Mouse (Mus musculus) heart, postnatal 10 days (tissue): ENCODE results near the gene Olfr362. TPM values are rescaled to one million over a fixed set of nuclear protein-coding genes. Genes with fewer than 3 reads are reported as not detected.
"Not testable (repeated sequence)": the region's sequence is repeated elsewhere in the genome, so short reads cannot be mapped to it uniquely, and the experiment has no call there.

ENCODE experiments used
- DNase-seq, 2 experiments: peaks; one replicate each; pipeline ENCODE4 v3.0.0; 2021
- intact Hi-C: fragments of 180-260 bp; cut with DNase I; formaldehyde crosslinking; loops from one replicate; pipeline ENCODE4 v1.15.1; 2025
- total RNA-seq, 2 experiments: library from RNA; stranded (reverse); gene quantifications; 2 replicates each; pipeline ENCODE4 v1.2.3; 2021

Olfr362 gene
- not detected for total RNA-seq

- intact Hi-C loops: no loop called here
- no peak for DNase-seq
Observed at GRCm38 (mm10) chr2:37117810-37118209, at the start of gene Olfr362. TSS of gene Olfr362 (minus strand) at chr2:37117910.

GRCm38 (mm10) chr2:37139022-37139421 is 21.3 kb upstream of the Olfr362 start, which contains the start of gene Olfr364-ps1:
TSS of gene Olfr364-ps1 (plus strand) at chr2:37139322.
- no peak for DNase-seq
- intact Hi-C loops: no loop called here

- intact Hi-C loops, DNase-seq: not testable (repeated sequence)
Observed at GRCm38 (mm10) chr2:37089190-37089589, 28.5 kb downstream of the Olfr362 start, which contains the start of gene Olfr361. TSS of gene Olfr361 (minus strand) at chr2:37089290.

GRCm38 (mm10) chr2:37065446-37065845 is 52.3 kb downstream of the Olfr362 start, which contains the start of gene Olfr360:
TSS of gene Olfr360 (plus strand) at chr2:37065746.
- intact Hi-C loops: no loop called here
- DNase-seq: no peak

Other genes starting within 250 kb of the Olfr362 start
- not detected for gene Olfr352, start 249.4 kb downstream of the Olfr362 start, total RNA-seq
- gene Olfr353, start 225.0 kb downstream of the Olfr362 start, total RNA-seq: not detected
- gene Olfr354, start 212.2 kb downstream of the Olfr362 start, total RNA-seq: not detected
- gene Olfr355, start 189.0 kb downstream of the Olfr362 start, total RNA-seq: not detected
- not detected for gene Olfr356, start 180.8 kb downstream of the Olfr362 start, total RNA-seq
- not detected for gene Olfr357, start 124.1 kb downstream of the Olfr362 start, total RNA-seq
- gene Olfr358, start 108.6 kb downstream of the Olfr362 start, total RNA-seq: not detected
- not detected for gene Olfr360, start 52.2 kb downstream of the Olfr362 start, total RNA-seq
- not detected for gene Olfr361, start 28.6 kb downstream of the Olfr362 start, total RNA-seq
- gene Olfr364-ps1, start 21.4 kb upstream of the Olfr362 start, total RNA-seq: not detected
- not detected for gene Olfr365, start 70.3 kb upstream of the Olfr362 start, total RNA-seq
- not detected for gene Olfr366, start 93.7 kb upstream of the Olfr362 start, total RNA-seq
- gene Olfr368, start 208.6 kb upstream of the Olfr362 start, total RNA-seq: not detected
- gene Pdcl, start 241.4 kb upstream of the Olfr362 start, total RNA-seq: 10 to 100 TPM; 29.1 to 33.5 TPM